Mouse (Mus musculus) layer of hippocampus, postnatal 25 days (tissue): ENCODE results near the gene Ctsw. TPM values are rescaled to one million over a fixed set of nuclear protein-coding genes. Genes with fewer than 3 reads are reported as not detected.
"Not testable (repeated sequence)": the region's sequence is repeated elsewhere in the genome, so short reads cannot be mapped to it uniquely, and the experiment has no call there.

Source experiments
- DNase-seq, 2 experiments: peaks; one replicate each; pipeline ENCODE4 v3.0.0; 2022; ENCODE audit warnings: mixed read lengths in 2 of 2, low spot score in 1 of 2; ENCODE audit errors: extremely low spot score in 1 of 2
- total RNA-seq, 2 experiments: library from RNA; stranded (reverse); gene quantifications; 2 replicates each; pipeline ENCODE4 v1.2.3; 2021

Gene Ctsw
- total RNA-seq: not detected

GRCm38 (mm10) chr19:5468374-5468773, at the start of gene Ctsw:
Gene Ctsw, minus strand, starts transcription at chr19:5468507.
- no peak for DNase-seq

DNA sequence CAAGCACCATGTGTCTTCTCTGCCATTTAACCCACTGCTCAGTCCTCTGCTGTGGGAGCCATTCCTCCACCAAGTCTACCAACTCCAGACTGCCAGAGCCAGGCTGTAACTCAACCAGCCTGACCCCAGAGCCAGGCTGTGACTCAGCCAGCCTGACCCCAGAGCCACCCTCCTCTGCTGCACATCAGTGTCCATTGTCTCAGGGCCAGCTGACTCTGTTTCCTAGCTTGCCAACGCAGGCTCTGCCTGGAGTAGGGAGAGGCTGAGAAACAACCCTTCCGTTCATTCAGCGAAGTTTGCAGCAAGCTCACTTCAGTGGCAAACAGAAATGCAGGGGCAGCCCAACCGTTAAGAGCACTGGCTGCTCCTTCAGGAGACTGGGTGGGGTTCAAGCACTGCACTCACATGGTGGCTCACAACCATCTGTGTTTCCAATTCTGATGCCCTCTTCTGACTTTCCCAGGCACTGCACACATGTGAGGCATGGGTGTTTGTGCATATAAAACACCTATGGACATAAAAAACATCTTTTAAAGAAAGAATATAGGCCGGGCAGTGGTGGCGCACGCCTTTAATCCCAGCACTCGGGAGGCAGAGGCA, 48.7 kb upstream of the Ctsw start:
- no peak for DNase-seq

DNA sequence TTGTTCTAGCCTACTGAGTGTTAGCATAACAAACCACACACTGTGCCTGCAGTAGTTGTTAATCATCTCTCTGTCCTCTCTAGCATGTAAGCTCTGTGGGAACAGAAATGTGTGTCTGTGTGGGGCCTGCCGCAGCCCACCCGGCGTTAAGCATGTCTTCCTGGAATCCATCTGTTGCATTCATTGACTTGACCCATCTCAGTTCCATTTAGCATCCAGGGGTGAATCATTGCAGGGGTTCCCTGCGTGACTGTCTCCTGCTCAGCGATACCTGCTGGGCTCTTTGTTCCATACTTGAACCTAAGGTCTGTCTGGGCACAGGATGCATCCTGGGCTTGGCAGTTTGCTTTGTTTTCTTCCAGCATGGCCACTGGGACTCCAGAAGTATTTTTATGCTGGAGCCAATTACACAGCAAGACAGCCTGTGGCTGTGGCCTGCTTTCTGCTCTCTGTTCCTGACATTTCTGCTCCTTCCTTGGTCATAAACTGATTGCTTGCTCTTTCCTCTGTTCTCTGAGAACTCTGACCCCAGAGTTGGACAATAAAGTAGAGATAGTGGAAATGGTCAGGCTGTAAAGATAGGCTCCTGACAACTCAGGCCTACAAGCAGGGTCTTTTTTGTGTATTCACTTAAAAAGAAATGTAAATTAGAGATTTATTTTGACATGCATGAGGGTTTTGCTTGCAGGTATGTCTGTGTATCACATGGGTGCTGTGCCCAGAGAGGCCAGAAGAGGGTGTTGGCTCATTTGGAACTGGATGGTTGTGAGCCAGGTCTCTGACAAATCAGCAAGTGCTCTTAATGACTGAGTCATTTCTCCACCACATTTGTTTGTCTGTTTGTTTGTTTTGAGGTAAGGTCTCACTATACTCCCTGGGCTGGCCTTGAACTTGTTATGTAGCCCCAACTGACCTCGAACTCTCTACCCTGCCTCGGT, 47.8 kb upstream of the Ctsw start:
- no peak for DNase-seq

DNA sequence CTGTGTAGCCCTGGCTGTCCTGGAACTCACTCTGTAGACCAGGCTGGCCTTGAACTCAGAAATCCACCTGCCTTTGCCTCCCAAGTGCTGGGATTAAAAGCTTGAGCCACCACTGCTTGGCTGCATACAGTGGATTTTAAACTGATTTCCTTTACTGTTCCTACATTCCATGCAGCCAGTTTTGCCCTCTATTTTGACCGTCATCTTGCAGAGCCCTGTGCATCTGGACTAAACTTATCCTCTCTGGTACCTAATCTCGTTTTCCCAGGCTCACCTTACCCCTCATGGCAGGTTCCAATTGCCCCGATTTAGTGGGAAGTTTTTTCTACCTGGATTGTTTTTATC, 44.7 kb upstream of the Ctsw start:
- no peak for DNase-seq

DNA sequence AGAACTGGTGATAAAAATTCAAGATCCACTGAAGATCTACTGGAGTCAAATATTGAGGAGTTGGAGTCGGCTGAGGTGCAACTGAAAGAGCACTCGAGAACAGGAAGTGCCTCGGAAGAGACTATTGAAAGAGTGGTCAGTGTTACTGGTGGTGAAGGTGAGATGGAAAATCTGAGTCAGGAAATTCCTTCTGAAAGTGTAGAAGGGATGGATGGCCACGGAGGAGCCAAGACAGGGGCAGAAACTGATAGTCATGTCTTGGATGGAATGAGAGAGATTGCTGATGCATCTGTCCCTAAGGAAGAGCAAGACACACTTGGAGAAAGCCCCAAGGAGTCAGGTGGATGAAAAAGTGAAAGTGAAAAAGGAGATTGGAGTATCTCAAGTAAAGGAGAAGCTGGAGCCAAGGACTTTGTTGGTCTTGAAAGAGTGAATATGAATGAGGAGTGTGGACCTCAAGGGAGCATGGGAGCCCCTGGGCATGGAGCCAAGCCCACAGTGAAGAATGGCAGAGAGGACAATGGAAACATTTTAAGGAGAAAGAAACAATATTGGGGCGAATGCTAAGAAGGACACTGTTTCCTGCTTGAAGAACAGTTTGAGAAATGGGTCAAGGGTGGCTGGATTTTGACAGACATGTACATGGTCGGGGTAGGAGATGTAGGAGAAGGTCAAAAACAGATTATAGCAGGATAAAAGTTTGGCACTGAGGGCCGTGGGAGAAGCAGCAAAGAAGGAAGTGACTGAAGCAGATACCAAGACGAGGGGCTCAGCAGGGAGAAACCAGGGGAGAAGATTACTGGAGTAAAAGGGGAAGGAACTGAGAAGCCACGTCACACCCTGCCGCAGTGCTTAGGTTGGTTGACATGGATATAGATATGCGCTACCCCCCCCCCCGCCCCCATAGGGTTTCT, 44.0 kb upstream of the Ctsw start:
- no peak for DNase-seq

- no peak for DNase-seq
Observed at GRCm38 (mm10) chr19:5511074-5511632, 42.8 kb upstream of the Ctsw start.

DNA sequence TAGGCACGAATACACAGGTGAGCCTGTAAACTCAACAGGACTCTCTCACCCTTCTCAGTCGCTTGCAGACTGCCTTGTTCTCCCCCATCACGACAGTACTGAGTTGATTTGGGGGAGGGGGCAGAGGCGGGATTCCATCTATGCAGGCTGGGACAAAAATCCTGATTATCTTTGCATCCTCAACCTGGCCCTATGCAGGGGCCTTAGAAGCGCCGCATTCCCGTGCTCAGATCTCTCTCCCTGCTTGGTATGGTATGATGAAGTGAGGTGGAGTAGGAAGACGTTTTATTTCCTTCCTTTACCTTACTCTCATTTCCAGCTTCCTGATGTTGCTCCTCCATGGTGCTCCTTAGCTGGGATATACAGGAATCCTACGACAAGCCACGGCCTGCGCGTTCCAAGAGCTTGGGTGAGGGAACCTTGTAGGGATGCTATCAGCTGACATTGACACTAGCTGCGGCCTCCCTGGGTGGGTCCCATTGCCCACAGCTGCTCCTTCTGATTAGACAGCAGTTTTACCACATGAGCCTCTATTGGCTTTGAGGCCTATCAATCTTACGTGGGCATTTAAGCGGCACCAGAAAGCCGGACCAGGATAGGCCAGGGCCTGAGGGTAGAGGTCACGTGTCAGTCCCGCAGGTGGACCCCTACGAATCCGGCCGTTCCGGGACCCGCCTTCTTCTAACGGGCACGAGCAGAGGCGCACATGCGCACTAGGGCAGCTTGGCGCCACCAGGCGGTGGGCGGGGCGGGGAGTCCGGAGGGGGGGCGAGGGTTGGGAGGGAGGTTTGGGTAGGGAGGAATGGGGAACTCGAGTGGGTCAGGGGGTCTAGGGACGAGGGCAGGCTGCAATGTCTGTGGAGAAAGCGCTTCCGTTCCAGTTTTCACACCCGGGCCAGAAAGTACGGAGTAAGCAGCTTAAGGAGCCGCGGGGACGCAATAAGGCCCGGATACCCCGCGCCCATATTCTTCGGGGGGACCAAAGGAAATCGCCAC, 42.0 kb upstream of the Ctsw start, which contains the start of gene Snx32:
Gene Snx32, minus strand, starts transcription at position 508 of the 996 bp plus-strand sequence.
- DNase-seq: peak; percentile 88 to 93

- DNase-seq: no peak
Observed at GRCm38 (mm10) chr19:5503687-5504086, 35.4 kb upstream of the Ctsw start, which contains the start of gene 1700020D05Rik. Gene 1700020D05Rik, minus strand, starts transcription at chr19:5503787.

DNA sequence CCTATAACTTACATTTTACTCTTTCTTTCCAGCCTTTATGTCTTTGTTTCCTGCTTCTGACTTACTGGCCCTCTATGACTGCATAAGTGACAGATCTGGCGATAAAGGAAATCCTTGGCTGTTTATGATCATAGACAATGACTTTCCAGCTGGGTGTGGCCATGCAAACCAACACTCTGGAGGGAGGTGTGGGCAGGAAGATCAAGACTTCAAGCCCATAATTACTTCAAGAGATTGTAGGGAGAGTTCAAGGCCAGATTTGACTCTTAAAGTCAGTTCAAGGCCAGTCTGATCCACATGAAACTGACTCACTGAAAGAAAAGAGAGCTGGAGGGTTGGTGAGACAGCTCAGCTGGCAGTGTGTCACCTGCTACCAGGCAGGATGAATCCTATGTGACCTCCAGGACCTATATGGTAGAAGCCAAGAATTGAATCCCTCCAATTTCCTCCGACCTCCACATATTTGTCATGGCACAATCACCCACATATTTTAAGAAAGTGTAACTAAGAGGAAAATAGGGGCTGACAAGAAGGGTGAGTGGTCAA, 32.1 kb upstream of the Ctsw start:
- DNase-seq: no peak

- peak in 1 of 2 experiments; percentile 6 for DNase-seq
Observed at GRCm38 (mm10) chr19:5496052-5496370, 27.7 kb upstream of the Ctsw start.

DNA sequence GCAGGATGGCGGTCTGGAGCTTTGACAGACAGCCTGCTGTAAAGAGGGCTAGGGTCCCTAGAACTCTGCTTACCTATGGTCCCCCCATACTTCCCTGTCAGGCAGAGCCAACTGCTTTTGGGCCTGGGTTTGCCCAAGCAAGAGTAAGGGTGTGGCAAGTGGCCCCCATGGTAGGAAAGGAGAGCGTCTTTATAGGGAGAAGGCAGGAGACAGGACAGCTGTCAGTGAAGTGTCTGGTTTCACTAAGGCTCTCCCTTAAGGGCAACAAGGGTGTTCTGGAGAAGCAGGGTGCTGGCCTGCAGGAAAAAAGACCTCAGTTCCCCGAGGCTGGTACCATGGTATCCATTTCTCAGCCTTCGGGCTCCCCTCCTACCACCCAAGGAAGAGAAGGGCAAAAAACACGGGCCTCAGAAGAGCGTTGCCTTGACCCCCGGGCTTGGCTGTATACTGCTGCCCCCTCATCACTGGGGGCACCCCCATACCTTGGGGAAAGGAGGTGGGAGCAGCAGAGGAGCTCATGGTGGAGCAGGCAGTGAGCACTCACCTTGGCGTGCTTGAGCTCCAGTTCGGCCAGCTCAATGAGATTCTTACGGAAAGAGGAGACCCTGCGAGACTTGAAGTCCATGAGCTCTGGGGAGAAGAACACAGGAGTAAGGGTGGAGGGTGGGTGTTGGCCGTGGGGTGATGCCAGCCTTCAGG, 27.2 kb upstream of the Ctsw start:
- DNase-seq: peak in 1 of 2 experiments; percentile 7

GRCm38 (mm10) chr19:5494314-5494713, 26.0 kb upstream of the Ctsw start:
- no peak for DNase-seq

GRCm38 (mm10) chr19:5493301-5493721, 25.0 kb upstream of the Ctsw start:
- DNase-seq: not testable (repeated sequence)

- DNase-seq: no peak
Observed at GRCm38 (mm10) chr19:5492641-5493040, 24.3 kb upstream of the Ctsw start.

DNA sequence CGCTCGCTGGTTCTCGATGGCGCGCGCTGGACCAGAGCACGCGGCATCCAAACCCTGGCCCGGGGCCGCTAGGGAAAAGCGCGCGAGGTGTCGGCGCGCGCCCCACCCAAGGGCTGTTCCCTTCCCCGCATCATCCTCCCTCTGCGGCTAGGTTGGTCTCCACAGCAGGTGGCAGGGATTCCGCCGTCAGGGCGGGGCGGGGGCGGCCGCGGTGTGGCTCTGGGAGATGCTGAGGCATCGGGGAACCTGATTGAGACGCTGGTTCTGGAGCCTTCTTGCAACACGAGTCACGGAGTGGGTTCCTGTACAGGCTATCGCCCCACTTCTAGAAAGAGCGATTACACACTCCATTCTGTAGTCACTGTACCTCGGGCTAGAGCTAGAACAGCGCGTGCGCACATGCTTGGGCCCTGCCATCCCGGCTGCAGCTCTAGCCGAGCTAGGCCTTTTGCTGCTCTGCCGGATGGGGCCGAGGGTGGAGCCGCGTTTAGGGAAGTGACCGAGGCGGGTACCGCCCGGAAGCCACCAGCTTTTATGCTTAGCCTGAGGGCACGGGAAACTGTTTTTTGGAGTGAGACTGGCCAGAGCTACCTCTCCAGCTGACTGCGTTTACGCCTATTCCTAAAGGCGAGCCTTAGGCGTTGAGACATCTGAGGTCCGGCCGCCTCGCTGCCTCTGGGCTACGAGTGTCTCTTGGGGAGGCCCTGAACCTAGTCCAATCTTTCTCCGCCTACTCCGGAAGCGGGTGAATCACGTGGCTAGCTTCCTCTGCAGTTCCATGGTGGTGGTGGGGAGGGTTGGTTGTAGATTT, 22.8 kb upstream of the Ctsw start:
- DNase-seq: peak; percentile 63 to 67

GRCm38 (mm10) chr19:5490313-5490897, 22.1 kb upstream of the Ctsw start, which contains the start of gene Cfl1:
Gene Cfl1, plus strand, starts transcription at chr19:5490455.
- DNase-seq: peak; percentile 82 to 86

- DNase-seq: not testable (repeated sequence)
Observed at GRCm38 (mm10) chr19:5489721-5490120, 21.4 kb upstream of the Ctsw start.
